Mouse (Mus musculus) gastrocnemius, adult 2 months (tissue): ENCODE measurements at regions not wholly inside any gene's neighbourhood (a gene's known extent, or its start where the extent isn't known, plus 50 kb on each side); places are given as distances from the start of the nearest gene placed in this dataset.

Experiments
- DNase-seq: peaks from one replicate; pipeline ENCODE4 v3.0.0; 2022
- H3K27ac ChIP-seq: fragments of 200-600 bp; 2 replicates; pipeline ENCODE4 v1.8.1; 2022; ENCODE audit warnings: mild to moderate bottlenecking
- H3K4me3 ChIP-seq: fragments of 200-600 bp; 2 replicates; pipeline ENCODE4 v1.8.1; 2022; ENCODE audit warnings: mild to moderate bottlenecking, moderate library complexity
- CTCF ChIP-seq: fragments of 200-600 bp; IDR thresholded peaks from 2 replicates; pipeline ENCODE4 v1.8.1; 2022; ENCODE audit warnings: antibody characterized with exemption, mild to moderate bottlenecking, moderate library complexity
- intact Hi-C: fragments of 180-260 bp; cut with DNase I; formaldehyde crosslinking; loops from one replicate; pipeline ENCODE4 v1.15.1; 2025

- Histone ChIP-seq H3K27ac (no peak overlapping the region), H3K4me3 (no peak overlapping the region)
- no peak for DNase-seq
- TF ChIP-seq CTCF = no peak
- intact Hi-C loops = no loop called here
Measured at GRCm38 (mm10) chr16:5742716-5743507, 142.2 kb upstream of the Rbfox1 start.

- Histone ChIP-seq H3K27ac (no peak overlapping the region), H3K4me3 (no peak overlapping the region)
- intact Hi-C loops = no loop called here
- DNase-seq = no peak
- TF ChIP-seq CTCF = no peak
Measured at GRCm38 (mm10) chr16:5740776-5741175, 144.4 kb upstream of the Rbfox1 start.

GRCm38 (mm10) chr16:5733608-5734007 lies 151.5 kb upstream of the Rbfox1 start:
- no peak for TF ChIP-seq CTCF

GRCm38 (mm10) chr16:5722506-5722905 lies 162.6 kb upstream of the Rbfox1 start:
- no peak for DNase-seq
- TF ChIP-seq CTCF = no peak
- intact Hi-C loops = no loop called here
- Histone ChIP-seq H3K4me3 (no peak overlapping the region), H3K27ac (no peak overlapping the region)

More at GRCm38 (mm10) chr16:5733608-5734007, 151.5 kb upstream of the Rbfox1 start:
- no peak overlapping the region for H3K27ac ChIP-seq
- intact Hi-C loops = no loop called here
- DNase-seq = no peak
- no peak overlapping the region for H3K4me3 ChIP-seq

- no peak for TF ChIP-seq CTCF
- intact Hi-C loops = no loop called here
- no peak overlapping the region for H3K4me3 ChIP-seq
Measured at GRCm38 (mm10) chr16:5713476-5713875, 171.7 kb upstream of the Rbfox1 start.

GRCm38 (mm10) chr16:5709831-5710230 lies 175.3 kb upstream of the Rbfox1 start:
- TF ChIP-seq CTCF = no peak
- Histone ChIP-seq H3K27ac (no peak overlapping the region), H3K4me3 (no peak overlapping the region)
- no peak for DNase-seq
- intact Hi-C loops = no loop called here

More at GRCm38 (mm10) chr16:5713476-5713875, 171.7 kb upstream of the Rbfox1 start:
- H3K27ac ChIP-seq = no peak overlapping the region
- DNase-seq = no peak

- Histone ChIP-seq H3K27ac (no peak overlapping the region), H3K4me3 (no peak overlapping the region)
- intact Hi-C loops = no loop called here
- no peak for TF ChIP-seq CTCF
- no peak for DNase-seq
Measured at GRCm38 (mm10) chr16:5700731-5701255, 184.4 kb upstream of the Rbfox1 start.

- no peak for DNase-seq
- intact Hi-C loops = no loop called here
- Histone ChIP-seq H3K27ac (no peak overlapping the region), H3K4me3 (no peak overlapping the region)
- TF ChIP-seq CTCF = no peak
Measured at GRCm38 (mm10) chr16:5688322-5688721, 196.8 kb upstream of the Rbfox1 start.

GRCm38 (mm10) chr16:5673372-5673960 lies 211.7 kb upstream of the Rbfox1 start:
- intact Hi-C loops = no loop called here
- peak; percentile 18 for DNase-seq
- H3K4me3 ChIP-seq = no peak overlapping the region
- H3K27ac ChIP-seq = no peak overlapping the region
- no peak for TF ChIP-seq CTCF

GRCm38 (mm10) chr16:5672871-5673270 lies 212.3 kb upstream of the Rbfox1 start:
- H3K4me3 ChIP-seq = no peak overlapping the region
- DNase-seq = peak; percentile 45
- no peak for TF ChIP-seq CTCF
- no peak overlapping the region for H3K27ac ChIP-seq
- intact Hi-C loops = no loop called here

GRCm38 (mm10) chr16:5668403-5668967 lies 216.7 kb upstream of the Rbfox1 start:
- H3K27ac ChIP-seq = no peak overlapping the region
- intact Hi-C loops = no loop called here
- H3K4me3 ChIP-seq = no peak overlapping the region
- no peak for TF ChIP-seq CTCF
- no peak for DNase-seq

GRCm38 (mm10) chr16:5661918-5662317 lies 223.2 kb upstream of the Rbfox1 start:
- no peak overlapping the region for H3K4me3 ChIP-seq
- H3K27ac ChIP-seq = no peak overlapping the region
- no peak for DNase-seq
- TF ChIP-seq CTCF = no peak
- intact Hi-C loops = no loop called here

- intact Hi-C loops = no loop called here
- DNase-seq = no peak
Measured at GRCm38 (mm10) chr16:5651551-5651950, 233.6 kb upstream of the Rbfox1 start.

More at GRCm38 (mm10) chr16:5651551-5651950, 233.6 kb upstream of the Rbfox1 start:
- H3K27ac ChIP-seq = no peak overlapping the region
- no peak for TF ChIP-seq CTCF
- no peak overlapping the region for H3K4me3 ChIP-seq
